Mouse (Mus musculus): Measurements from ENCODE around the gene Gm20532.

The Gm20532 gene

GRCm38 (mm10) chr2:26622984-26623383 lies 36.5 kb downstream of the Gm20532 start:
- DNase-seq (ENCODE audit: low spot score): no peak

- no peak for DNase-seq (ENCODE audit: low spot score)
Observed at GRCm38 (mm10) chr2:26625419-26625818, 39.0 kb downstream of the Gm20532 start.

GRCm38 (mm10) chr2:26626081-26626480 lies 39.6 kb downstream of the Gm20532 start:
- DNase-seq (ENCODE audit: low spot score): no peak

- DNase-seq (ENCODE audit: low spot score): peak; percentile 66
Observed at GRCm38 (mm10) chr2:26627921-26628739, 41.7 kb downstream of the Gm20532 start, which contains the start of gene Fam69b. TSS of gene Fam69b (plus strand) at chr2:26628457.

- no peak for DNase-seq (ENCODE audit: low spot score)
Observed at GRCm38 (mm10) chr2:26628792-26629437, 42.5 kb downstream of the Gm20532 start.

GRCm38 (mm10) chr2:26632541-26633395 lies 46.3 kb downstream of the Gm20532 start:
- DNase-seq (ENCODE audit: low spot score): no peak

- DNase-seq (ENCODE audit: low spot score): no peak
Observed at GRCm38 (mm10) chr2:26633953-26634530, 47.6 kb downstream of the Gm20532 start.

GRCm38 (mm10) chr2:26634629-26635488 lies 48.4 kb downstream of the Gm20532 start:
- no peak for DNase-seq (ENCODE audit: low spot score)

- DNase-seq (ENCODE audit: low spot score): no peak
Observed at GRCm38 (mm10) chr2:26635489-26636324, 49.3 kb downstream of the Gm20532 start.

GRCm38 (mm10) chr2:26636325-26636635 lies 49.8 kb downstream of the Gm20532 start:
- no peak for DNase-seq (ENCODE audit: low spot score)

GRCm38 (mm10) chr2:26637316-26637932 lies 51.0 kb downstream of the Gm20532 start:
- DNase-seq (ENCODE audit: low spot score): no peak

GRCm38 (mm10) chr2:26638039-26638438 lies 51.6 kb downstream of the Gm20532 start:
- DNase-seq (ENCODE audit: low spot score): no peak

GRCm38 (mm10) chr2:26638572-26638971 lies 52.1 kb downstream of the Gm20532 start:
- DNase-seq (ENCODE audit: low spot score): no peak

- DNase-seq (ENCODE audit: low spot score): no peak
Observed at GRCm38 (mm10) chr2:26639083-26639482, 52.6 kb downstream of the Gm20532 start.

GRCm38 (mm10) chr2:26639838-26640830 lies 53.7 kb downstream of the Gm20532 start:
- peak; percentile 97 for DNase-seq (ENCODE audit: low spot score)

GRCm38 (mm10) chr2:26641006-26641647 lies 54.7 kb downstream of the Gm20532 start:
- DNase-seq (ENCODE audit: low spot score): no peak

GRCm38 (mm10) chr2:26643942-26644341 lies 57.5 kb downstream of the Gm20532 start:
- DNase-seq (ENCODE audit: low spot score): no peak

Measured in layer of hippocampus, adult 9-10 months (tissue).